Mouse (Mus musculus) CD4-positive, CD25-positive, alpha-beta regulatory T cell, adult 9 weeks (primary cell): ENCODE data around the gene Sorcs3. TPM values are rescaled to one million over a fixed set of nuclear protein-coding genes. Genes with fewer than 3 reads are reported as not detected.

ENCODE experiments used
- polyA plus RNA-seq: library from polyadenylated mRNA; unstranded; fragments of 100-300 nt; shearing (Covaris generic); gene quantifications from one replicate; pipeline ENCODE4 v1.2.1, GENCODE M21; 2017

Sorcs3 gene
- not detected for polyA plus RNA-seq

DNA sequence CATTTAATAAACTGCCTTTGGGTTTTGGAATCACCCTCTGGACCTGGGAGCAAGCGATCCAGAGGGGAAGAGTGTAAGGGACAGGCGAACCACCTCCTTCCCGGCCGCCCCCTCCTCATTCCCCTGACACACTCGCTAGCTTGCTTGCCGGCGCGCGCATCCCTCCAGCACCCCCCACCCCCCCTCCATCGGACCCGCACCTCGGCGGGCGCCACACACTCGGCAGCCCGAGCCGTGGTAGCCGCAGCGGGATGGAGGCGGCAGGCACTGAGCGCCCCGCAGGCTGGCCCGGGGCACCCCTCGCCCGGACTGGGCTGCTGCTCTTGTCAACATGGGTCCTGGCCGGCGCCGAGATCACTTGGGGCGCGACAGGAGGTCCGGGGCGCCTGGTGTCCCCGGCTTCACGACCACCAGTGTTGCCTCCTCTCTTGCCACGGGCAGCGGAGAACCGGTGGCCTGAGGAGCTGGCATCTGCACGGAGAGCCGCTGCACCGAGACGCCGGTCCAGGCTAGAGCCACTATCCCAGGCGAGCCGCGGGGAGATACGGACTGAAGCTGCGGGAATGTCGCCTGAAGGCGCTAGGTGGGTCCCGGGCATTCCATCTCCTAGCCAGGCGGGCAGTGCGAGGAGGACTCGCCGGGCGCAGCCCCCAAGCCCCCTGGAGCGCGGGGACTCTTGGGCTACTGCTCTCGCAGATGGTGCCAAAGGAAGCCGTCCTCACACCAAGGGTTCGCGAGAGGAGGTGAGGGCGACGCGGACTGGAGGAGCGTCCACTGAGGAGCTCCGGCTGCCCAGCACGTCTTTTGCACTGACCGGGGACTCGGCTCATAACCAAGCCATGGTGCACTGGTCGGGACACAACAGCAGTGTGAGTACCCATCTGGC lies at the start of gene Sorcs3:
TSS of gene Sorcs3 (plus strand) at position 97 of the 886 bp plus-strand sequence.

